Mouse (Mus musculus) CH12.LX (cell line): ENCODE data around the gene Nxn. TPM values are rescaled to one million over a fixed set of nuclear protein-coding genes. Genes with fewer than 3 reads are reported as not detected.
A peak's percentile ranks its signal among the peaks of the same experiment; 100 is the strongest.

Source experiments
- DNase-seq: peaks from one replicate; pipeline ENCODE4 v3.0.0-alpha.2; 2013; ENCODE audit errors: extremely low read depth
- H3K27ac ChIP-seq: 2 replicates; pipeline ENCODE4 v1.5.1; 2012; ENCODE audit warnings: low read depth, mild to moderate bottlenecking, control low read depth, moderate library complexity; ENCODE audit not compliant: insufficient read depth
- H3K27me3 ChIP-seq: replicated peaks from 2 replicates; pipeline ENCODE3; 2012; ENCODE audit warnings: inconsistent platforms
- H3K36me3 ChIP-seq, 2 experiments: replicated peaks in 1 of 2; 2 replicates each; pipeline versions ENCODE3 to v1.6.1; 2012; ENCODE audit warnings: inconsistent platforms in 1 of 2, low read length in 1 of 2, mild to moderate bottlenecking in 1 of 2, mixed read lengths in 1 of 2, moderate library complexity in 1 of 2; ENCODE audit not compliant: control insufficient read depth in 1 of 2, insufficient read depth in 1 of 2
- H3K4me1 ChIP-seq, 2 experiments: 2 replicates each; pipeline ENCODE4 v1.6.1; 2012; ENCODE audit warnings: inconsistent platforms in 1 of 2, moderate library complexity in 1 of 2; ENCODE audit not compliant: insufficient read depth in 2 of 2, control insufficient read depth in 1 of 2
- H3K4me2 ChIP-seq: 2 replicates; pipeline ENCODE4 v1.6.1; 2012; ENCODE audit warnings: low read depth, mild to moderate bottlenecking, control low read depth; ENCODE audit not compliant: poor library complexity, insufficient read depth, severe bottlenecking
- H3K4me3 ChIP-seq, 3 experiments: fragments of 150-350 bp in 1 of 3; sonication (generic) in 1 of 3; replicated peaks in 1 of 3; 2 replicates each; pipeline versions ENCODE3 to v1.5.1; 2011 to 2012; ENCODE audit warnings: low read depth in 2 of 3, low read length in 2 of 3, mild to moderate bottlenecking in 2 of 3, moderate library complexity in 2 of 3, control low read depth in 1 of 3, improper control_type of control experiment in 1 of 3, inconsistent platforms in 1 of 3, mixed read lengths in 1 of 3; ENCODE audit not compliant: poor library complexity in 1 of 3
- H3K79me2 ChIP-seq: replicated peaks from 2 replicates; pipeline ENCODE4 v1.6.1; 2012; ENCODE audit warnings: mild to moderate bottlenecking, moderate library complexity; ENCODE audit not compliant: control insufficient read depth, poor library complexity, insufficient read depth, severe bottlenecking; ENCODE audit errors: extremely low read depth
- H3K9ac ChIP-seq: 2 replicates; pipeline ENCODE4 v1.6.1; 2012; ENCODE audit warnings: low read depth, mild to moderate bottlenecking, control low read depth, moderate library complexity; ENCODE audit not compliant: insufficient read depth
- H3K9me3 ChIP-seq: replicated peaks from 2 replicates; pipeline ENCODE3; 2012; ENCODE audit warnings: low read length, inconsistent platforms, mixed read lengths
- CHD2 ChIP-seq: IDR thresholded peaks from 2 replicates; pipeline ENCODE4 v1.6.1; 2011; ENCODE audit warnings: low read length, improper control_type of control experiment
- CTCF ChIP-seq, 2 experiments: IDR thresholded peaks in 1 of 2; conservative IDR thresholded peaks in 1 of 2; 2 replicates each; pipeline ENCODE4 v1.5.1; 2011 to 2012; ENCODE audit warnings: low read depth in 2 of 2, low read length in 2 of 2, improper control_type of control experiment in 1 of 2, inconsistent platforms in 1 of 2, mild to moderate bottlenecking in 1 of 2, moderate library complexity in 1 of 2
- E2F4 ChIP-seq: IDR thresholded peaks from 2 replicates; pipeline ENCODE4 v1.6.1; 2011; ENCODE audit warnings: low read depth, low read length, improper control_type of control experiment; ENCODE audit not compliant: insufficient replicate concordance
- ELF1 ChIP-seq: IDR thresholded peaks from 2 replicates; pipeline ENCODE4 v1.6.1; 2014; ENCODE audit warnings: low read depth, mild to moderate bottlenecking, inconsistent platforms, low read length, improper control_type of control experiment
- ETS1 ChIP-seq: conservative IDR thresholded peaks from 2 replicates; pipeline ENCODE4 v1.6.1; 2012; ENCODE audit warnings: low read depth, mild to moderate bottlenecking, inconsistent platforms, low read length, improper control_type of control experiment, moderate library complexity
- GABPA ChIP-seq: IDR thresholded peaks from 2 replicates; pipeline ENCODE4 v1.6.1; 2012; ENCODE audit warnings: low read depth, low read length, improper control_type of control experiment, inconsistent platforms; ENCODE audit not compliant: insufficient replicate concordance
- MAX ChIP-seq: IDR thresholded peaks from 2 replicates; pipeline ENCODE4 v1.6.1; 2011; ENCODE audit warnings: low read length, improper control_type of control experiment
- MAZ ChIP-seq: IDR thresholded peaks from 2 replicates; pipeline ENCODE4 v1.6.1; 2012; ENCODE audit warnings: low read depth, mild to moderate bottlenecking, inconsistent platforms, low read length, improper control_type of control experiment, moderate library complexity
- MEF2A ChIP-seq: IDR thresholded peaks from 2 replicates; pipeline ENCODE4 v1.6.1; 2014; ENCODE audit warnings: low read depth, mild to moderate bottlenecking, inconsistent platforms, low read length, improper control_type of control experiment, borderline replicate concordance
- POLR2A ChIP-seq: IDR thresholded peaks from 2 replicates; pipeline ENCODE4 v1.6.1; 2011; ENCODE audit warnings: low read depth, mild to moderate bottlenecking, improper control_type of control experiment, low read length
- POLR2AphosphoS2 ChIP-seq: IDR thresholded peaks from 2 replicates; pipeline ENCODE4 v1.6.1; 2011; ENCODE audit warnings: low read depth, low read length, improper control_type of control experiment
- RCOR1 ChIP-seq: conservative IDR thresholded peaks from 2 replicates; pipeline ENCODE4 v1.6.1; 2012; ENCODE audit warnings: low read depth, mild to moderate bottlenecking, inconsistent platforms, low read length, improper control_type of control experiment
- SMC3 ChIP-seq: IDR thresholded peaks from 2 replicates; pipeline ENCODE4 v1.6.1; 2011; ENCODE audit warnings: low read depth, low read length, improper control_type of control experiment
- TCF12 ChIP-seq: IDR thresholded peaks from 2 replicates; pipeline ENCODE4 v1.6.1; 2014; ENCODE audit warnings: low read depth, mild to moderate bottlenecking, inconsistent platforms, low read length, improper control_type of control experiment
- UBTF ChIP-seq: IDR thresholded peaks from 2 replicates; pipeline ENCODE4 v1.6.1; 2012; ENCODE audit warnings: low read depth, mild to moderate bottlenecking, inconsistent platforms, low read length, improper control_type of control experiment, moderate library complexity
- USF1 ChIP-seq: IDR thresholded peaks from 2 replicates; pipeline ENCODE4 v1.6.1; 2014; ENCODE audit warnings: low read depth, mild to moderate bottlenecking, inconsistent platforms, low read length, improper control_type of control experiment
- ZC3H11A ChIP-seq: IDR thresholded peaks from 2 replicates; pipeline ENCODE4 v1.6.1; 2012; ENCODE audit warnings: low read depth, mild to moderate bottlenecking, inconsistent platforms, low read length, improper control_type of control experiment
- ZMIZ1 ChIP-seq: IDR thresholded peaks from 2 replicates; pipeline ENCODE4 v1.6.1; 2012; ENCODE audit warnings: low read depth, mild to moderate bottlenecking, inconsistent platforms, low read length, improper control_type of control experiment
- ZNF384 ChIP-seq: IDR thresholded peaks from 2 replicates; pipeline ENCODE4 v1.6.1; 2012; ENCODE audit warnings: low read depth, low read length, improper control_type of control experiment, inconsistent platforms
- dilution Hi-C: fragments of 300-500 bp; cut with MboI; formaldehyde crosslinking; loops from 2 replicates; pipeline ENCODE4 v1.14.3; 2020; ENCODE audit warnings: low sequenced_read_pairs; ENCODE audit not compliant: extremely low pct_unique_long_range_greater_than_20kb, extremely low pct_ligation_motif_present
- in situ Hi-C: fragments of 300-500 bp; cut with MboI; formaldehyde crosslinking; loops from 3 replicates; pipeline ENCODE4 v1.14.3; 2019; ENCODE audit warnings: low sequenced_read_pairs, low pct_ligation_motif_present, low pct_unique_long_range_greater_than_20kb, mixed read lengths
- polyA plus RNA-seq: library from polyadenylated mRNA; unstranded; fragments of >175 nt; gene quantifications from 2 replicates; pipeline ENCODE4 v1.2.1, GENCODE M21; 2012; ENCODE audit warnings: low read depth; ENCODE audit not compliant: insufficient read length
- total RNA-seq, 2 experiments: library from RNA; depleted of rRNA; stranded (reverse); fragments of 300-350 nt in 1 of 2; fragments of >200 nt in 1 of 2; gene quantifications; 2 replicates each; pipeline ENCODE4 v1.2.3; 2012 to 2014

Nxn gene
- total and polyA plus RNA-seq, 3 experiments = 15.3 to 24.8 (median 19.2) TPM

DNA sequence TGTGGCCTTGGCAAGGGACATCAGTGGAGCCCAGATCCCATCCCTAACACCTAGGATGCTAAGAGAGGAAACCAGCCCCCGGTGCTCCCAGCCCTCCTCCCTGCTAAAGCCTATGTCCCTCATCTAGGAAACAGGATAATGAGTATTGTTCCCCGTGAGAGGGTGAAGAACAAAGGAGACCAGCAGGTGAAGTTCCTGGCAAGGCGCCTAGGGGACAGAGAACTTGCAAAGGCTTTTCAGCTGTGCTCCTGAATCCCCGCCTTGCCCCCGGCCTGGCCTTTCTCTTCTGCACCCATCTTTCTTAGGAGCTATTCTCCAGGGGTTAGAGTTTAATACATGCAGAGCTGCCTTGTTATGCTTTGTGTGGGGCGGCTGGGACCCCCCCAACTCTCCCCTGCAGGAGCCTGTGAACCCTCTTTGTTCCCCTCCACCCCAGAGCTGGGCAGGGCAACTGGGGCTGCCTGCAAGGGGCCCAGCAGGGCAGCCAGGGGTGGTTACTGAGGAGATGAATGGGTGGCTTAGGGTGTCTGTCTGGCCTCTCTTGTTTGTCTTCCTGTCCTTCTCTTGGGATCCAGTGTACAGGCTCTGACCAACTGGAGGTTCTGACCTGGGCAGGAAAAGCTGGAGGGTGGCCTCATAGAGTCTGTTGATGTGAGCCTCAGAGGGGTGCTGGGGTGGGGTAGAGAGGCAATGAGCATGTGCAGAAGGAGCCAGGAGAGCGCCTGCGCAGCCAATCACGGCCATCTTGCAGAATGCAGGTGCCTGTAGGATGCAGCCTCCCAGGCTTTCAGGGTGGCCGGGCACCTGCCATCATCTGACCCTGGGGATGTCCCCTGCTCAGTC is 138.5 kb downstream of the Nxn start:
- Histone ChIP-seq H3K4me1 (peaks cover 0 to 10% of the 10 kb centered on the region in 2 experiments; a peak in 2 of 4 replicates), H3K4me3 (no peak overlapping the region), H3K27ac (no peak overlapping the region), H3K9me3 (no peaks in the 10 kb centered on the region), H3K27me3 (no peaks in the 10 kb centered on the region), H3K9ac (no peak overlapping the region), H3K36me3 (peaks cover 0 to 41% of the 10 kb centered on the region in 2 experiments), H3K4me2 (no peak overlapping the region), H3K79me2 (no peaks in the 10 kb centered on the region)
- in situ Hi-C loops = no loop called here
- no peak for DNase-seq
- TF ChIP-seq SMC3 (no peak), UBTF (no peak), POLR2AphosphoS2 (no peak), POLR2A (no peak), RCOR1 (no peak), CHD2 (no peak)
- dilution Hi-C loops = no loop called here

DNA sequence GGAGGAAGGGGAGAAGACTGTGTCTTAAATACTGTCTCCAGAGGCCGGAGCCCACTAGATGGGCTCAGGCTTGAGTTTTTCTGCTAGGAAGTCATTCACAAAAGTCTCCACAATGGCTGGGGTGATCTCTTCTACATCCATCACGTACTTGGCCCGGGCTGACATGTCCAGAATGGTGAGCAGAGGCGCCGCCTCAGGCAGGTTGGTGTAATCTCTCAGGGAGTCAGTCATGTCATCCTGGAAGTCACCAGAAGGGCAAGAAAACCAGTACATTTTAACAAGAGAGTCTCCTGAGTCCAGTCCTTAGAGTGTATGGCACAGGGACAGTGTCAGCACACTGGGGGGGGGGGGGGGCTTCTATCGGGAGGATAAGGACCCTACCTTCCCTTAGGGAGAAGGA is 140.4 kb downstream of the Nxn start:
- H3K27ac ChIP-seq = no peak overlapping the region
- dilution Hi-C loops (no loop called here), in situ Hi-C loops (loop anchor here (10.0 kb wide), 1 partner anchor 246 kb away; no protein-coding TSS in a partner anchor)
- no peaks in the 10 kb centered on the region for H3K79me2 ChIP-seq
- H3K4me1 ChIP-seq = peaks cover 0 to 17% of the 10 kb centered on the region in 2 experiments; a peak in 2 of 4 replicates
- no peak for DNase-seq
- no peak for TF ChIP-seq TCF12
- TF ChIP-seq CTCF (conservative IDR thresholded peaks at IDR 0.05 in 1 of 2, IDR thresholded peaks at IDR 0.05 in 1 of 2; ENCODE audit: low read depth in 2 of 2, low read length in 2 of 2) = peak in 1 of 2 experiments; percentile 18; a peak in 1 of 4 replicates
- no peak for TF ChIP-seq ELF1
- H3K4me2 ChIP-seq = no peak overlapping the region
- no peak overlapping the region for H3K4me3 ChIP-seq
- H3K36me3 ChIP-seq = peaks cover 0 to 59% of the 10 kb centered on the region in 2 experiments
- no peaks in the 10 kb centered on the region for H3K9me3 ChIP-seq
- H3K9ac ChIP-seq = no peak overlapping the region
- H3K27me3 ChIP-seq = no peaks in the 10 kb centered on the region

DNA sequence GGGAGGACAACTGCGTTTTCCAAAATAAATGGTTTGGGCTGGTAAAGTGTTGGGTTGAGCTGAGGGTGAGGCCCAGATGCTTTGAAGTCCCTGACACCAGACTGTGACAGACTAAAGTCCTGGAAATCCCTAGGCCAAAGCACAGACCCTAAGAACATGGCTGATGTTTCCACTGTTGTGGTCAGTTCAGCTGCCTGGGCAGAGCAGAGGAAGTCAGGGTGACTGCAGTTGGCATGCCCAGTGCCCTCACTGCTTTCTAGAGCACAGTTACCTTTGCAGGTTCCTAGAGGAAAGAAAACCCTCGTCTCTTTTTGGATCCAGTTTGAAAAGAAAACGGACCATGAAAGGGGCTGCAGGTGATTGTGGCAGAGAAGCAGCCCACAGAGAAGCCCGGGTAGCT is 141.6 kb downstream of the Nxn start:
- peaks cover 0 to 58% of the 10 kb centered on the region in 2 experiments for H3K36me3 ChIP-seq
- peaks cover 0 to 25% of the 10 kb centered on the region in 2 experiments; a peak in 2 of 4 replicates for H3K4me1 ChIP-seq
- no peak for DNase-seq
- H3K4me3 ChIP-seq = no peak overlapping the region
- no peak overlapping the region for H3K9ac ChIP-seq
- no peaks in the 10 kb centered on the region for H3K79me2 ChIP-seq
- in situ Hi-C loops (loop anchor here (10.0 kb wide), 1 partner anchor 247 kb away; no protein-coding TSS in a partner anchor), dilution Hi-C loops (no loop called here)
- TF ChIP-seq ZMIZ1 (no peak), ETS1 (no peak), ELF1 (no peak), UBTF (no peak), USF1 (no peak), POLR2A (no peak), GABPA (no peak), SMC3 (no peak), ZNF384 (no peak), RCOR1 (no peak), E2F4 (no peak), TCF12 (no peak), MAZ (no peak), ZC3H11A (no peak), MEF2A (no peak), MAX (no peak)
- H3K9me3 ChIP-seq = no peaks in the 10 kb centered on the region
- no peak overlapping the region for H3K27ac ChIP-seq
- H3K4me2 ChIP-seq = no peak overlapping the region
- H3K27me3 ChIP-seq = no peaks in the 10 kb centered on the region
